Mouse (Mus musculus) midbrain, postnatal 0 days (tissue): Measurements from ENCODE around the gene Podxl. TPM values are rescaled to one million over a fixed set of nuclear protein-coding genes. Genes with fewer than 3 reads are reported as not detected.
"Not testable (repeated sequence)": the region's sequence is repeated elsewhere in the genome, so short reads cannot be mapped to it uniquely, and the experiment has no call there.

Source experiments
- ATAC-seq: fragments of 200-750 bp; cut with Nextera tagmentation; 2 replicates; pipeline ENCODE4 v1.8.0; 2017; ENCODE audit warnings: moderate number of reproducible peaks, mild to moderate bottlenecking, moderate TSS enrichment, moderate library complexity; ENCODE audit not compliant: low FRiP score
- DNase-seq: peaks from one replicate; pipeline ENCODE4 v3.0.0-alpha.2; 2015; ENCODE audit warnings: low spot score
- H3K27ac ChIP-seq: fragments of 300-500 bp; sonication (generic); 2 replicates; pipeline ENCODE4 v1.5.1; 2014; ENCODE audit warnings: low read depth, mild to moderate bottlenecking, low read length, mixed read lengths
- H3K27me3 ChIP-seq: fragments of 300-500 bp; sonication (generic); 2 replicates; pipeline ENCODE4 v1.6.1; 2014; ENCODE audit warnings: low read length, control low read depth, mixed read lengths; ENCODE audit not compliant: insufficient read depth
- H3K36me3 ChIP-seq: fragments of 300-500 bp; sonication (generic); 2 replicates; pipeline ENCODE4 v1.6.1; 2014; ENCODE audit warnings: low read length, control low read depth, mixed read lengths; ENCODE audit not compliant: insufficient read depth
- H3K4me1 ChIP-seq: fragments of 300-500 bp; sonication (generic); 2 replicates; pipeline ENCODE4 v1.6.1; 2014; ENCODE audit warnings: mild to moderate bottlenecking, control low read depth, antibody characterized with exemption, low read length, mixed read lengths; ENCODE audit not compliant: insufficient read depth
- H3K4me2 ChIP-seq: fragments of 300-500 bp; sonication (generic); 2 replicates; pipeline ENCODE4 v1.6.1; 2014; ENCODE audit warnings: low read depth, mild to moderate bottlenecking, low read length, mixed read lengths; ENCODE audit not compliant: poor library complexity, severe bottlenecking
- H3K4me3 ChIP-seq: fragments of 300-500 bp; sonication (generic); 2 replicates; pipeline ENCODE4 v1.5.1; 2014; ENCODE audit warnings: low read depth, mild to moderate bottlenecking, low read length, moderate library complexity
- H3K9ac ChIP-seq: fragments of 300-500 bp; sonication (generic); replicated peaks from 2 replicates; pipeline ENCODE4 v1.6.1; 2014; ENCODE audit warnings: mild to moderate bottlenecking, low read length, moderate library complexity, mixed read lengths; ENCODE audit not compliant: poor library complexity, severe bottlenecking
- H3K9me3 ChIP-seq: fragments of 300-500 bp; sonication (generic); 2 replicates; pipeline ENCODE4 v1.6.1; 2016; ENCODE audit warnings: low read length, control low read depth
- CTCF ChIP-seq: IDR thresholded peaks from 2 replicates; pipeline ENCODE4 v1.5.1; 2016; ENCODE audit warnings: antibody characterized with exemption, mild to moderate bottlenecking
- WGBS: fragments of 180-500 bp; shearing (Covaris S2); extraction: QIAGEN DNeasy Blood & Tissue Kit; methylation state at CpG from one replicate; pipeline ENCODE4 v1.1.7; 2014; 5-methylcytosine and 5-hydroxymethylcytosine counted together
- polyA plus RNA-seq: library from polyadenylated mRNA; unstranded; fragments of >200 nt; fragmentation: Nextera tagmentation; extraction: Ambion mirVana; gene quantifications from 2 replicates; pipeline ENCODE4 v1.2.1, GENCODE M21; 2015
- total RNA-seq: library from RNA; depleted of rRNA; stranded (reverse); fragments of >200 nt; gene quantifications from 2 replicates; pipeline ENCODE4 v1.2.3, GENCODE M21; 2014

Gene Podxl
- total and polyA plus RNA-seq, 2 experiments from 2014 or later, result 6.0 to 15.1 TPM

DNA sequence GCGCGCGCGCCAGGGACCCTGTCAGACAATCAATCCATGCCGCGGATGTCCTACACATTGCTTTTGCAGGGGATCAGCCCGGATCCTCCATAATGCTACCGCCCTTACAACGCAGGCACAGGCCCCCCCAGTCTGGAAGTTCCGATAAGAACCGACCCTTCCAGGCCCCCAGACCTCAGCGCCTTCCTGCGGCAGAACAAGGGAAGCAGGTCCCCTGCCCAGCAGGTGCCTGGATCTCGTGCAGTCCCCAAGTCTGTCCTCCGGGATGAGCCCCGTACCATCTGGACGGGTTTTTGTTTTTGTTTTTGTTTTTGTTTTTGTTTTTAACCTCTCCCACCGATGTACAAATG lies 376 bp upstream of the Podxl start:
- Histone ChIP-seq H3K4me3 (peak overlapping the region; percentile 81), H3K27ac (no peak overlapping the region; the same call in 1 of the 2 replicates), H3K36me3 (no peaks in the 10 kb centered on the region), H3K9ac (peak overlapping the region; percentile 72), H3K4me2 (peak overlapping the region; percentile 91), H3K9me3 (no peaks in the 10 kb centered on the region), H3K4me1 (peaks cover 7% of the 10 kb centered on the region), H3K27me3 (0 out of 2 replicates have a peak, but pooled peaks cover 5% of the 10 kb centered on the region)
- under 1% methylated on average over 18 of the region's 18 CpGs for WGBS
- ATAC-seq, result no peak
- TF ChIP-seq CTCF, result no peak
- no peak for DNase-seq

DNA sequence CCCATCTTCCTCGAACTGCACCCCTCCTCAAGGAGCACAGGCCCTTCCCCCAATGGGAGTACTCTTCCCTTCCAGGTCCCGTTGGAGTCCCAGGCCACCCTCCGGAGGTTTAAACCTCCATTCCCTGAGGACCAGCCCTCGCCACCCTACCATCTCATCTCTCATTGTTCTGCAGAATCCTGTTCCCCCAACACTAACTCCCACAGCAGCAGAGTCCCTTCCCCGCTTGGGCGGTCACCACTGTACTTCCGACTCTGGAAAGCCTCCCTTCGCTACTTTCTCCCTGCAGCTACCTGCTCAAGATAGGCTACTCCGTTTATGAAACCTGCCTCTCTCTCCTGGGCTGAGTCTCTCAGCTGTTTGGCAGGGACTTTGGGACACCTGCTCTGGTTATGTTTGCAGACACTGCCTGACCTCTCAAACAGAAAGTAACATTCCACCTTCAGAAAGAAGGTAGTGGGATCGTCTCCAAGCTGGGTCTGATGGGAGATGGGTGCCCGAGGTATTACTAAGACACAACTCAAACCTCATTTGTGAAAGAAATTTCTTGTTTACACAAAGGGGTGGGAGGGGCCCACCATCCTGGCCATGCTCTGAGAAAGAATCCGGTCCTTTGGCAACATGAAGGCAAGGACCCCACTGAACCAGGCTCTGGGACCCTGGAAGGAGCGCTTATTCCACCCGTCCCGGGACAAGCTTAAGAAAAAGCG lies 1.3 kb downstream of the Podxl start:
- TF ChIP-seq CTCF, result no peak

DNA sequence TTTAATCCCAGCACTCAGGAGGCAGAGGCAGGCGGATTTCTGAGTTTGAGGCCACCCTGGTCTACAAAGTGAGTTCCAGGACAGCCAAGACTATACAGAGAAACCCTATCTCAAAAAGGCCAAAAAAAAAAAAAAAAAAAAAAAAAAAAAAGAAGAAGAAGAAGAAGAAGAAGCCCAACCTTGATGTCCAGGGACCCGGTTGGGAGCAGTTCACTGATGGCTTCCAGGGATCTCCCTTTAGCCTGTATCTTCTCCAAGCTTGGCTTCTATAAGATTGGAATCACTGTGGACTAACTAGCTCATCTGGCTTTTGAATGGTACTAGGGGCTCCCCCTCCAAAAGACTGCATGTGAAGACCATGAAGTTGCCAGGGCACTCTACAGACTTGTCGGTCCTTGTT lies 1.8 kb downstream of the Podxl start:
- not testable (repeated sequence) for H3K4me1 ChIP-seq, H3K27me3 ChIP-seq, DNase-seq, H3K36me3 ChIP-seq, H3K9me3 ChIP-seq, H3K27ac ChIP-seq, ATAC-seq
- Histone ChIP-seq H3K4me3 (peak overlapping the region; percentile 81), H3K9ac (0 out of 2 replicates have a peak overlapping the region, but pooled peaks have one; percentile 72), H3K4me2 (peak overlapping the region; percentile 91)
- 57% methylated on average over 3 of the region's 3 CpGs for WGBS

More for the DNA sequence above, 1.3 kb downstream of the Podxl start:
- Histone ChIP-seq H3K27me3 (no peaks in the 10 kb centered on the region), H3K9ac (peak overlapping the region; percentile 72; the same call in 1 of the 2 replicates), H3K4me2 (peak overlapping the region; percentile 91), H3K36me3 (no peaks in the 10 kb centered on the region), H3K4me1 (peaks cover 7% of the 10 kb centered on the region), H3K4me3 (peak overlapping the region; percentile 81), H3K9me3 (no peaks in the 10 kb centered on the region), H3K27ac (no peak overlapping the region)
- DNase-seq, result no peak
- 8% methylated on average over 16 of the region's 16 CpGs for WGBS
- ATAC-seq, result no peak

DNA sequence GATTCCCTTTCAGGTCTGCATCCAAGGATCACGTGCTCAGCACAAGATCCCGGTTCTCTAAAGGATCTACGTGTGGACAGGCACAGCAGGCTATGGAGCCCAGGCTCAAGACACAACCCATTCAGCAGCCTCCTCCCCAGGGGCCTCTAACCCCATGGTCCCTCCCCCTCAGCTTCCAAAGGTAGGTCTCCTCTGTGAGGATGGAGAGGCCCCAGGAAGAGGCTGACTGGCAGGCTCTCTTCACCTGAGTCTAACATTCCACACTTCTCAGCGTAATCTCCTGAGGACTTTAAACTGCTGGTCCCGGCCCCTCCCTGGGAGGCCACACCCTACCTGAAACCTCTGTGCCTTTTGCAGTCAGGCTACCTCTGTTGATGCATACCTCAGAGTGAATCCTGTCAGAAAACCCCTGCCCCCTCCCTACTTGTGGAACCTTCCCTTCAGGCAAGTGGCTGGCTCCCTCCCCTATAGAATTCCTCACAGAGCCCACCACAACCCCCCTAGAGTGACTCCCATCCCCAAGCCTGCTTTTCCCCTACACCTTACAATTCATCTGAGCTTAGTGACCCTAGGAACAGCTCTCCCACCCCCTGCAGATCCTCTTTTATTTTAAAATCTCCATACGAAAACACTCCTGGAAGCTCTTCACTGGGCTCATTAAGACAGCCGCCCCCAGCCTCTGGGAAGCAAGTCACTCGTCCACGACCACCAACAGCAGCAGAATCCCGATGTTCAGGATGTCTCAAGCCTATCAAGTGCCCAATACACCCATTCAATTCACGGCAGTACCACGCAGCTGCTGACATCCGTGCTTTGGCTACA lies 3.4 kb downstream of the Podxl start:
- Histone ChIP-seq H3K9me3 (no peaks in the 10 kb centered on the region), H3K27ac (no peak overlapping the region), H3K27me3 (no peaks in the 10 kb centered on the region), H3K4me1 (peaks cover 7% of the 10 kb centered on the region), H3K9ac (no peak overlapping the region), H3K4me2 (no peak overlapping the region; the same call in 1 of the 2 replicates), H3K4me3 (no peak overlapping the region), H3K36me3 (no peaks in the 10 kb centered on the region)
- 20% methylated on average over 13 of the region's 13 CpGs for WGBS
- TF ChIP-seq CTCF, result no peak
- DNase-seq (no peak), ATAC-seq (no peak)

DNA sequence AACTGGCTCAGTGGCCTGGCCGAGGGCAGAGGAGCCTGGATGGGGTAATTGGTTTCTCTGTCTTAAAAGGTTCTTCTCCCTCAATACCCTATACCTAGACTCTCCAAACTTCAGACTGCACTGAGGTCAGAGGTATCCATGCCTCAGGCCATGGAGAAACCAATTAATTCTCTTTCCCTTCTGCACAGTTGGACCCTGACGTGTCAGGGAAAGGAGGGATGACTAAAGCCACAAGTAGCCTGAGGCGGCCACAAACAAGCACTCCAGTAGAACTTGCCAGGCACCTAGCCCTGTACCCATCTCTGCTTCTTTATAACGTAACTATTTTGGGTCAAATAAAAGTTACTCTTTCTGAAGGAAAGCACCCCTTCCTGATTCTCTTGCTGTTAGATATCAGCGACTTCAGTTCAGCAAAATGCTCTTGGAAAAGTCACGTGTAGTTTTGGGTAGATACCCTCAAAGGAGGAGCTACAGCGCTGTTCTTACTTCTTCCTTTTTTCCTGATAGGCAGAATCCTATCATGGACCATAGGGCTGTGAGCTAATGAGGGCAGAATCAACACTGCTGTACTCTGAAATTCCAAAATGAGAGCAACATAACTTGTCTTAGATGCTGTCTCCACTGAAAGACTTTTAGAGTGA lies 7.2 kb downstream of the Podxl start:
- no peak for TF ChIP-seq CTCF
- Histone ChIP-seq H3K36me3 (no peaks in the 10 kb centered on the region), H3K27ac (no peak overlapping the region), H3K4me1 (peaks cover 3% of the 10 kb centered on the region; the same call in 1 of the 2 replicates), H3K27me3 (no peaks in the 10 kb centered on the region), H3K4me2 (no peak overlapping the region), H3K4me3 (no peak overlapping the region), H3K9ac (no peak overlapping the region), H3K9me3 (no peaks in the 10 kb centered on the region)
- DNase-seq, result no peak
- WGBS, result 88% methylated on average over 7 of the region's 7 CpGs
- no peak for ATAC-seq
